Mouse (Mus musculus): ENCODE data around the gene Sugt1. TPM values are rescaled to one million over a fixed set of nuclear protein-coding genes. Genes with fewer than 3 reads are reported as not detected.

Gene Sugt1
- polyA plus RNA-seq, 2 experiments, result 15.2 to 44.7 TPM

DNA sequence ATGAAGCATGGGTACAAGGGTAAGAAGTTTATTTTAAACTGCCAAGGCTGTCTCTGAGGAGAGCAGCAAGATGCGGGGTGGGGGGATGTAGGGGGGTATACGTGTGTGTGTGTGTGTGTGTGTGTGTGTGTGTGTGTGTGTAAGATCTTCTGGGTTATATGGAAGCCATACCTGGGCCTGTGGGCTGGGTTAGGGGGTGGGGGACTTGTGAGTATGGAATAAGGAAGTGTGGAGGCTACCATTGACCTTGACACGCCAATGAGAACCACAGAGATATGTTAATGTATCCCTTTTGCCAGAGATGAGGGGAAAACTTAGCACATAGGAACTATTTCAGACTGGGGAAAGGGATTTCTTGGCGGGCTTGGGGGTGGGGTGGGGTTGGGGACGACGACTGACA, 1.9 kb downstream of the Sugt1 start:
- 73% methylated on average over 6 of the region's 6 CpGs for WGBS (ENCODE audit: insufficient replicate concordance)
- DNase-seq (ENCODE audit: low read depth in 3 of 3, low spot score in 3 of 3), result no peak

DNA sequence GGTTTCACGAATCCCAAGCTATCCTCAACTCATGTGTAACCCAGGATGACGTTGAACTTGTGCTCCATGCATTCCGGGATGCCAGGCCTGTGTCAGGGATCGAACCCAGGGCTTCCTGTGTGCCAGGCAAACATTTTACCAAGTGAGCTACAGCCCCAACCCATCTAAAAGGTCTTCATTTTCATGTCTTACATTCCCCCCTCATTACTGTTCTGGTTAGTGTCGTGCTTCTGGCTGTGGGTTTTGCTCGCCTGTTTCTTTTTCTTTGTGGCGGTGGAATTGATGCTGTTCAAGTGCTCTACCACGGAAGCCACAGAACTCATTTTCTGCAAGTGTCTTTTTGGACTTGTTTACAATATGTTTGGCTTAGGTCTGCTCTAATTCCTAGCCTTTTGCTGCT, 3.4 kb downstream of the Sugt1 start:
- no peak overlapping the region for H3K9ac ChIP-seq (replicated peaks)
- H3K4me2 ChIP-seq (ENCODE audit: low read depth), result no peak overlapping the region
- no peak overlapping the region for H3K4me3 ChIP-seq (ENCODE audit: insufficient read depth in 1 of 2, low read depth in 2 of 2, low read length in 2 of 2)
- H3K36me3 ChIP-seq (replicated peaks; ENCODE audit: control insufficient read depth, insufficient read depth, low read depth), result peaks cover 5% of the 10 kb centered on the region; the same call in 1 of the 2 replicates
- H3K27me3 ChIP-seq (ENCODE audit: control insufficient read depth, insufficient read depth, low read length), result no peaks in the 10 kb centered on the region
- H3K9me3 ChIP-seq (ENCODE audit: control insufficient read depth, low read length), result no peaks in the 10 kb centered on the region
- DNase-seq (ENCODE audit: low read depth in 3 of 3, low spot score in 3 of 3), result no peak
- peaks cover 8 to 9% of the 10 kb centered on the region in 2 experiments for H3K4me1 ChIP-seq (replicated peaks; ENCODE audit: control insufficient read depth in 2 of 2, insufficient read depth in 2 of 2, low read length in 1 of 2)
- no peak overlapping the region for H3K27ac ChIP-seq
- 80% methylated on average over 8 of the region's 8 CpGs for WGBS (ENCODE audit: insufficient replicate concordance)
- TF ChIP-seq CTCF (IDR thresholded peaks at IDR 0.05; ENCODE audit: low read depth) (no peak), EP300 (IDR thresholded peaks at IDR 0.05; ENCODE audit: low read depth) (no peak)
- no peak for ATAC-seq (ENCODE audit: insufficient read depth)

More for the DNA sequence above, 1.9 kb downstream of the Sugt1 start:
- Histone ChIP-seq H3K4me1 (replicated peaks; ENCODE audit: control insufficient read depth in 2 of 2, insufficient read depth in 2 of 2, low read length in 1 of 2) (peaks cover 9 to 10% of the 10 kb centered on the region in 2 experiments), H3K4me3 (ENCODE audit: insufficient read depth in 1 of 2, low read depth in 2 of 2, low read length in 2 of 2) (no peak overlapping the region), H3K4me2 (ENCODE audit: low read depth) (no peak overlapping the region), H3K27ac (no peak overlapping the region), H3K36me3 (replicated peaks; ENCODE audit: control insufficient read depth, insufficient read depth, low read depth) (no peaks in the 10 kb centered on the region), H3K9me3 (ENCODE audit: control insufficient read depth, low read length) (no peaks in the 10 kb centered on the region), H3K27me3 (ENCODE audit: control insufficient read depth, insufficient read depth, low read length) (no peaks in the 10 kb centered on the region), H3K9ac (replicated peaks) (no peak overlapping the region)
- no peak for ATAC-seq (ENCODE audit: insufficient read depth)
- no peak for TF ChIP-seq EP300 (IDR thresholded peaks at IDR 0.05; ENCODE audit: low read depth)
- TF ChIP-seq CTCF (IDR thresholded peaks at IDR 0.05; ENCODE audit: low read depth), result no peak

DNA sequence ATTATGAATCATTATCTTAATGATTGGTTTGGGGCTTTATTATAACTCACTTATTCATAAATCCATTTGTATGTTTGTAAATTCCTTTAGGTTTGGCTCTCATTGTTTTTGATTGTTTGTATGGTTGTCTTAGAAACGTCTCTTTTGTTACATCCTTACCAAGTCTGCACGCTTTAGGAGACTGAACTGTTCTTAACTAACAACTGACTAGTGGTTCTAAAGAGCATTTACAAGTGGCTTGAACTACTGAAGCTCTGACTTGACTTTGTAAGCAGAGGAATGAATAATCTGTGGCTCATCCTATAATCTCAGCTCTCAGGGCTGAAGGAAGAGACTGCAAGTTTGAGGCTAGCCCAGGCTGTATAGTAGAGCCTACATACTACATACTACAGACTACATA, 4.1 kb downstream of the Sugt1 start:
- Histone ChIP-seq H3K9me3 (ENCODE audit: control insufficient read depth, low read length) (no peaks in the 10 kb centered on the region), H3K9ac (replicated peaks) (no peak overlapping the region), H3K36me3 (replicated peaks; ENCODE audit: control insufficient read depth, insufficient read depth, low read depth) (peaks cover 7% of the 10 kb centered on the region; the same call in 1 of the 2 replicates), H3K4me3 (ENCODE audit: insufficient read depth in 1 of 2, low read depth in 2 of 2, low read length in 2 of 2) (no peak overlapping the region), H3K27ac (no peak overlapping the region), H3K4me2 (ENCODE audit: low read depth) (no peak overlapping the region), H3K27me3 (ENCODE audit: control insufficient read depth, insufficient read depth, low read length) (no peaks in the 10 kb centered on the region), H3K4me1 (replicated peaks; ENCODE audit: control insufficient read depth in 2 of 2, insufficient read depth in 2 of 2, low read length in 1 of 2) (peaks cover 6 to 7% of the 10 kb centered on the region in 2 experiments)
- TF ChIP-seq CTCF (IDR thresholded peaks at IDR 0.05; ENCODE audit: low read depth), result no peak
- TF ChIP-seq EP300 (IDR thresholded peaks at IDR 0.05; ENCODE audit: low read depth), result no peak
- ATAC-seq (ENCODE audit: insufficient read depth), result no peak
- WGBS (ENCODE audit: insufficient replicate concordance), result 87% methylated on average over 2 of the region's 2 CpGs
- DNase-seq (ENCODE audit: low read depth in 3 of 3, low spot score in 3 of 3), result no peak

DNA sequence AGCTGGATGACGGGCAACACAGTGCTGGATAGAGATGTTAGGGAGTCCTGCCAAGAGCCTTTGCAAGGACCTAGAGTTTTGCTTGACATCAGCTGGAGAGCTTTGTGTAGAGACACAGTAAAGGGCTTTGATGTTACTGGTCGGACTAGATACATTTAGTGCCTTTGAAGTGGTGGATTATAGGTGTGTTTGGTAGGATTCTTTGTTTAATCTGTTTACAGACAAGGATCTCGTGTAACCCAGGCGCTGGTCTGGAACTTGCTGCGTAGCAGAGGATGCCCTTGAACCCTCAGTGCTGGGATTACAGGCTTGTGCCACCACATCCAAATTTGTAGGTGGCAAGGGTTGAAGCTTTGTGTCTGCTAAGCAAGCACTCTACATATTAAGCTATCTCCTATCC, 6.6 kb downstream of the Sugt1 start:
- no peak overlapping the region for H3K4me2 ChIP-seq (ENCODE audit: low read depth)
- ATAC-seq (ENCODE audit: insufficient read depth), result no peak
- H3K36me3 ChIP-seq (replicated peaks; ENCODE audit: control insufficient read depth, insufficient read depth, low read depth), result peaks cover 11% of the 10 kb centered on the region; the same call in 1 of the 2 replicates
- DNase-seq (ENCODE audit: low read depth in 3 of 3, low spot score in 3 of 3), result no peak
- H3K9ac ChIP-seq (replicated peaks), result no peak overlapping the region
- no peaks in the 10 kb centered on the region for H3K4me1 ChIP-seq (replicated peaks; ENCODE audit: control insufficient read depth in 2 of 2, insufficient read depth in 2 of 2, low read length in 1 of 2)
- no peaks in the 10 kb centered on the region for H3K9me3 ChIP-seq (ENCODE audit: control insufficient read depth, low read length)
- no peaks in the 10 kb centered on the region for H3K27me3 ChIP-seq (ENCODE audit: control insufficient read depth, insufficient read depth, low read length)
- H3K4me3 ChIP-seq (ENCODE audit: insufficient read depth in 1 of 2, low read depth in 2 of 2, low read length in 2 of 2), result no peak overlapping the region
- WGBS (ENCODE audit: insufficient replicate concordance), result 67% methylated on average over 5 of the region's 5 CpGs
- TF ChIP-seq CTCF (IDR thresholded peaks at IDR 0.05; ENCODE audit: low read depth) (no peak), EP300 (IDR thresholded peaks at IDR 0.05; ENCODE audit: low read depth) (no peak)
- no peak overlapping the region for H3K27ac ChIP-seq

DNA sequence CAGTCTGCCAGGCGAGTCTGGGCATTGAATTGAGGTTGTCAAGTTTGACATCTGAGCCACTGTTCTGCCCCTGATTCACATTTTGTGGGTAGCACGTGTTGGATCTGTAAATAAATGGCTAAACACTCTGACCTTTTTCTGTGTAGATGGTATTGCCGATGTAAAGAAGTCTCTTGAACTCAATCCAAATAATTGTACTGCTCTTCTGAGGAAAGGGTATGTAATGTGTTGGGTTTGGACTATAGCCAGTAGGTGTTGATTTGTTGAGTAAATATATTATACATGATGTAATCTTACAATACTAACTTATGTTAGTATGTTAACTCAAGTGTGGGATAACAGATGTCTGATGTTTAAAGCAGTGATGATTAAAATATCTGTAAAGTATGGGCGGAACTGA, 9.1 kb downstream of the Sugt1 start:
- Histone ChIP-seq H3K27me3 (ENCODE audit: control insufficient read depth, insufficient read depth, low read length) (no peaks in the 10 kb centered on the region), H3K4me2 (ENCODE audit: low read depth) (no peak overlapping the region), H3K4me1 (replicated peaks; ENCODE audit: control insufficient read depth in 2 of 2, insufficient read depth in 2 of 2, low read length in 1 of 2) (no peaks in the 10 kb centered on the region), H3K36me3 (replicated peaks; ENCODE audit: control insufficient read depth, insufficient read depth, low read depth) (peaks cover 16% of the 10 kb centered on the region; the same call in 1 of the 2 replicates), H3K4me3 (ENCODE audit: insufficient read depth in 1 of 2, low read depth in 2 of 2, low read length in 2 of 2) (no peak overlapping the region), H3K9me3 (ENCODE audit: control insufficient read depth, low read length) (no peaks in the 10 kb centered on the region), H3K27ac (no peak overlapping the region), H3K9ac (replicated peaks) (no peak overlapping the region)
- ATAC-seq (ENCODE audit: insufficient read depth) (no peak), DNase-seq (ENCODE audit: low read depth in 3 of 3, low spot score in 3 of 3) (no peak)
- TF ChIP-seq EP300 (IDR thresholded peaks at IDR 0.05; ENCODE audit: low read depth) (no peak), CTCF (IDR thresholded peaks at IDR 0.05; ENCODE audit: low read depth) (no peak)
- WGBS (ENCODE audit: insufficient replicate concordance), result 73% methylated on average over 4 of the region's 4 CpGs
